Mouse (Mus musculus) limb, embryonic 13.5 days (tissue): Measurements from ENCODE around the gene Gm21900. TPM values are rescaled to one million over a fixed set of nuclear protein-coding genes. Genes with fewer than 3 reads are reported as not detected.
"Not testable (repeated sequence)": the region's sequence is repeated elsewhere in the genome, so short reads cannot be mapped to it uniquely, and the experiment has no call there.

Experiments used
- ATAC-seq: fragments of 200-750 bp; cut with Nextera tagmentation; 2 replicates; pipeline ENCODE4 v1.8.0; 2017; ENCODE audit warnings: low read depth, moderate number of reproducible peaks, moderate TSS enrichment; ENCODE audit not compliant: low FRiP score
- H3K27ac ChIP-seq: fragments of 300-500 bp; sonication (generic); 2 replicates; pipeline ENCODE4 v1.5.1; 2015; ENCODE audit warnings: inconsistent platforms, mild to moderate bottlenecking, moderate library complexity
- H3K27me3 ChIP-seq: fragments of 300-500 bp; sonication (generic); 2 replicates; pipeline ENCODE4 v1.6.1; 2015; ENCODE audit warnings: mild to moderate bottlenecking, inconsistent platforms
- H3K36me3 ChIP-seq: fragments of 300-500 bp; sonication (generic); 2 replicates; pipeline ENCODE4 v1.6.1; 2015; ENCODE audit warnings: inconsistent platforms, mild to moderate bottlenecking, moderate library complexity
- H3K4me1 ChIP-seq: fragments of 300-500 bp; sonication (generic); 2 replicates; pipeline ENCODE4 v1.6.1; 2015; ENCODE audit warnings: inconsistent platforms
- H3K4me2 ChIP-seq: fragments of 300-500 bp; sonication (generic); replicated peaks from 2 replicates; pipeline ENCODE4 v1.6.1; 2015; ENCODE audit warnings: inconsistent platforms, mild to moderate bottlenecking, moderate library complexity
- H3K4me3 ChIP-seq: fragments of 300-500 bp; sonication (generic); 2 replicates; pipeline ENCODE4 v1.5.1; 2015; ENCODE audit warnings: moderate library complexity, mild to moderate bottlenecking, inconsistent platforms
- H3K9ac ChIP-seq: fragments of 300-500 bp; sonication (generic); 2 replicates; pipeline ENCODE4 v1.6.1; 2015; ENCODE audit warnings: mild to moderate bottlenecking, inconsistent platforms
- H3K9me3 ChIP-seq: fragments of 300-500 bp; sonication (generic); 2 replicates; pipeline ENCODE4 v1.6.1; 2016; ENCODE audit warnings: inconsistent platforms
- WGBS: fragments of 180-500 bp; shearing (Covaris S2); methylation state at CpG from one replicate; pipeline ENCODE4 v1.1.7; 2015; 5-methylcytosine and 5-hydroxymethylcytosine counted together
- polyA plus RNA-seq: library from polyadenylated mRNA; unstranded; fragments of >200 nt; fragmentation: Nextera tagmentation; extraction: Ambion mirVana; gene quantifications from 2 replicates; pipeline ENCODE4 v1.2.1, GENCODE M21; 2015

Gm21900 gene
- not detected in 2 replicates for polyA plus RNA-seq

GRCm38 (mm10) chrY:10616061-10616460, at the start of gene Gm21900:
TSS of gene Gm21900 (plus strand) at chrY:10616361.
- ATAC-seq, H3K27ac ChIP-seq, H3K4me2 ChIP-seq, H3K9me3 ChIP-seq, H3K4me3 ChIP-seq, H3K4me1 ChIP-seq, H3K36me3 ChIP-seq, H3K27me3 ChIP-seq, H3K9ac ChIP-seq: not testable (repeated sequence)
- WGBS: 87% methylated on average over 4 of the region's 4 CpGs

- not testable (repeated sequence) for H3K4me3 ChIP-seq, H3K36me3 ChIP-seq, H3K4me2 ChIP-seq, H3K9me3 ChIP-seq, H3K27ac ChIP-seq, H3K9ac ChIP-seq, H3K4me1 ChIP-seq, ATAC-seq, H3K27me3 ChIP-seq
- 58% methylated on average over 12 of the region's 25 CpGs for WGBS
Observed at GRCm38 (mm10) chrY:10643516-10643915, 27.4 kb downstream of the Gm21900 start.

Other genes starting within 250 kb of the Gm21900 start
- gene Gm28510, start 203.6 kb upstream of the Gm21900 start, polyA plus RNA-seq: not detected in 2 replicates
- not detected in 2 replicates for gene Gm20737, start 80.3 kb upstream of the Gm21900 start, polyA plus RNA-seq
- gene Gm21775, start 62.9 kb upstream of the Gm21900 start, polyA plus RNA-seq: not detected in 2 replicates
- not detected in 2 replicates for gene Gm20777, start 136.1 kb downstream of the Gm21900 start, polyA plus RNA-seq